Mouse (Mus musculus): ENCODE measurements around the gene Gm28048. TPM values are rescaled to one million over a fixed set of nuclear protein-coding genes. Genes with fewer than 3 reads are reported as not detected.

Gene Gm28048
- 10 to 100 TPM in 1 of 2 experiments, 1 to 10 TPM in 1; 9.3 to 11.1 TPM for total RNA-seq (2021)
- long read RNA-seq, experiment 1, partial matches to known transcripts, result 0 of 2 reads
- long read RNA-seq, experiment 1, other reads (novel, unspliced or antisense), result 2 of 2 reads
- long read RNA-seq, experiment 2, partial matches to known transcripts, result 0 of 1 reads
- long read RNA-seq, experiment 2, other reads (novel, unspliced or antisense), result 1 of 1 reads

- peak; percentile 87 for TF ChIP-seq CTCF (conservative IDR thresholded peaks at IDR 0.05)
- H3K27ac ChIP-seq, result peak within 1 kb of the TSS; percentile 92
- peak; percentile 92 to 98 for DNase-seq (ENCODE audit: low spot score in 2 of 2)
- H3K4me3 ChIP-seq, result peak within 1 kb of the TSS; percentile 85
Measured at GRCm38 (mm10) chr11:22981984-22982757, at the start of gene Gm28048, which contains the start of gene Commd1. Gene Gm28048 (minus strand): TSS chr11:22982090. Gene Commd1 (minus strand): TSS chr11:22982382.

- Histone ChIP-seq H3K27ac (no peak overlapping the region), H3K4me3 (no peak overlapping the region)
- no peak for TF ChIP-seq CTCF (conservative IDR thresholded peaks at IDR 0.05)
- no peak for DNase-seq (ENCODE audit: low spot score in 2 of 2)
Measured at GRCm38 (mm10) chr11:23029399-23029798, 47.5 kb upstream of the Gm28048 start.

GRCm38 (mm10) chr11:23028957-23029356, 47.1 kb upstream of the Gm28048 start:
- no peak for DNase-seq (ENCODE audit: low spot score in 2 of 2)
- no peak overlapping the region for H3K27ac ChIP-seq
- TF ChIP-seq CTCF (conservative IDR thresholded peaks at IDR 0.05), result no peak
- no peak overlapping the region for H3K4me3 ChIP-seq

GRCm38 (mm10) chr11:23024169-23024568, 42.3 kb upstream of the Gm28048 start:
- Histone ChIP-seq H3K27ac (no peak overlapping the region), H3K4me3 (no peak overlapping the region)
- TF ChIP-seq CTCF (conservative IDR thresholded peaks at IDR 0.05), result no peak
- no peak for DNase-seq (ENCODE audit: low spot score in 2 of 2)

- no peak for DNase-seq (ENCODE audit: low spot score in 2 of 2)
- TF ChIP-seq CTCF (conservative IDR thresholded peaks at IDR 0.05), result no peak
- no peak overlapping the region for H3K27ac ChIP-seq
- H3K4me3 ChIP-seq, result no peak overlapping the region
Measured at GRCm38 (mm10) chr11:23023155-23023554, 41.3 kb upstream of the Gm28048 start.

- Histone ChIP-seq H3K4me3 (no peak overlapping the region), H3K27ac (no peak overlapping the region)
- no peak for DNase-seq (ENCODE audit: low spot score in 2 of 2)
- TF ChIP-seq CTCF (conservative IDR thresholded peaks at IDR 0.05), result no peak
Measured at GRCm38 (mm10) chr11:23020841-23021240, 39.0 kb upstream of the Gm28048 start.

- Histone ChIP-seq H3K4me3 (no peak overlapping the region), H3K27ac (no peak overlapping the region)
- TF ChIP-seq CTCF (conservative IDR thresholded peaks at IDR 0.05), result no peak
- no peak for DNase-seq (ENCODE audit: low spot score in 2 of 2)
Measured at GRCm38 (mm10) chr11:23020116-23020770, 38.4 kb upstream of the Gm28048 start.

- DNase-seq (ENCODE audit: low spot score in 2 of 2), result no peak
- no peak for TF ChIP-seq CTCF (conservative IDR thresholded peaks at IDR 0.05)
- H3K4me3 ChIP-seq, result no peak overlapping the region
- H3K27ac ChIP-seq, result no peak overlapping the region
Measured at GRCm38 (mm10) chr11:23017943-23018342, 36.1 kb upstream of the Gm28048 start.

GRCm38 (mm10) chr11:23014996-23015395, 33.1 kb upstream of the Gm28048 start:
- H3K4me3 ChIP-seq, result no peak overlapping the region
- no peak overlapping the region for H3K27ac ChIP-seq
- no peak for TF ChIP-seq CTCF (conservative IDR thresholded peaks at IDR 0.05)
- DNase-seq (ENCODE audit: low spot score in 2 of 2), result no peak

- no peak overlapping the region for H3K4me3 ChIP-seq
- peak; percentile 50 for TF ChIP-seq CTCF (conservative IDR thresholded peaks at IDR 0.05)
- no peak for DNase-seq (ENCODE audit: low spot score in 2 of 2)
Measured at GRCm38 (mm10) chr11:23013580-23014294, 31.8 kb upstream of the Gm28048 start.

GRCm38 (mm10) chr11:23013096-23013495, 31.2 kb upstream of the Gm28048 start:
- TF ChIP-seq CTCF (conservative IDR thresholded peaks at IDR 0.05), result no peak
- H3K27ac ChIP-seq, result no peak overlapping the region
- no peak for DNase-seq (ENCODE audit: low spot score in 2 of 2)
- no peak overlapping the region for H3K4me3 ChIP-seq

More at GRCm38 (mm10) chr11:23013580-23014294, 31.8 kb upstream of the Gm28048 start:
- H3K27ac ChIP-seq, result no peak overlapping the region

GRCm38 (mm10) chr11:23008824-23009200, 26.9 kb upstream of the Gm28048 start:
- DNase-seq (ENCODE audit: low spot score in 2 of 2), result no peak
- Histone ChIP-seq H3K4me3 (peak overlapping the region; percentile 74), H3K27ac (peak overlapping the region; percentile 91)
- no peak for TF ChIP-seq CTCF (conservative IDR thresholded peaks at IDR 0.05)
